Mouse (Mus musculus): ENCODE data around the gene Ndrg3.

DNA sequence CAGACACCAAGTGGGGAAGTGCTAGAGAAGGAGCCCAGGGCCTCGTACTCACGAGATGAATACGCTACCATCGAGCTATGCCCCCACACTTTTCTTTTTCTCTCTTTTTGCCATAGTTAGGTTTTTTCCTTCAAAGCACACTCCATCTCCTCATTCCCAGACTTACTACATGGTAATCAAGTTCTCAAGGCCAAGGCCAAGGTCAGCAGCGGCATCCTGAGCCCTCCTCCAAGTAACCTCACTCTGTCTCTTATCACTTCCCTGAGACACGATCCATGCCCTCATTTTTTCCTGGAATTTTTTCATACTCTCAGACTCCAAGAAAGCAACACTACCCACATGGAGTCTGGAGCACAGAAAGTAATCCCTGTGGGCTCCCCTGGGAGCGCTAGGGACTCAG is 28.0 kb downstream of the Ndrg3 start:
- TF ChIP-seq GATA1 (IDR thresholded peaks at IDR 0.05; ENCODE audit: borderline replicate concordance, low read length) (no peak), FLI1 (IDR thresholded peaks at IDR 0.05; ENCODE audit: low read length) (no peak)
